In the genomic region with DNA sequence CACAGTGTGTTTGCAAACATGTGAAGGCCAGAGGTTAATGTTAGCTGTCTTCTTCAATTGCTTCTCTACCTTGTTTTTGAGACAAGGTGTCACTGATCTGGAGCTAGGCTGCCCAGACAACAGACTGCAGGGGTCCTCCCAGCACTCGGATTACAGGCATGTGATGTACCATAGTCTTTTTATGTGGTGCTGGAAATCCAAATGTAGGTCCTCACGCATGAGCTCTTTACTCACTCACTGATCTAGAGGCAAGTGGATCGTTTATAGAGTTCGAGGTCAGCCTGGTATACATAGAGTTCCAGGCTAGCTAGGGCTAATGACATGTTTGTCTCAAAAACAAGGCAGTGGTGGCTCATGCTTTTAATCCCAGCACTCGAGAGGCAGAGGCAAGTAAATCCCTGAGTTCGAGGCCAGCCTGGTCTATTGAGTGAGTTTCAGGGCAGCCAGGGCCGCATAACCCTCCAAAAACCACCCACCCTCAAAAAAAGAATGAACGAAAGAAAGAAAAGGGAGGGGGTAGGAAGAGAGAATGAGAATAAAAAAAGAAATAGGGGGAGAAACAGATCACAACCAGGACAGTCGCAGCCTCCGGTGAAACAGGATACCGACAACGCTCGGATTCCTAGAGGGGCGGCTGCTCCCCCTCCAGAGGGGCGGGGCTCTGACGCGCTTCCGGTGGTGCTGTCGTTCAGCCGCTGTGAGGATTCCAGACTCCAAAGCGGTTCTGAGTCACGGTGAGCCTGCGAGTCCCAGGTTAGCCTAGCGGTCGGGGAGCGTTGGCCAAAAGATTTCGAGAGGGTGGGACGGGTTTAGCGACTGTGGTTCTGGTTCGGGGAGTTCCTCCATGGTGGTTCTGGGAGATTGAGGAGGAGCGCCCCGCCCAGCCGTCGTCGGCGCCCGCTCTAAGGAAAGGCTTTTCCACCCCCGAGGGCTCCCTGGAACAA, we compare ENCODE assay signal across 8 mouse cellular contexts. TPM values are rescaled to one million over a fixed set of nuclear protein-coding genes. Genes with fewer than 3 reads are reported as not detected.
DNase-seq lines count a peak whose midpoint lies in the region; ATAC-seq and TF ChIP-seq lines count a peak whose summit lies in the region.

A gene (plus strand): TSS at position 649 of the 944 bp plus-strand sequence.

- TF ChIP-seq CTCF in bone marrow macrophage, adult 2 months (IDR thresholded peaks at IDR 0.05; ENCODE audit: low read depth, low read length) = no peak
- no peak for TF ChIP-seq CTCF in embryonic fibroblast, embryonic 13.5 days (IDR thresholded peaks at IDR 0.05; ENCODE audit: borderline replicate concordance, insufficient read depth, low read length)

- DNase-seq in A20 (ENCODE audit: low read depth, low spot score) = peak; percentile 91
- peak; percentile 92 for DNase-seq in heart, adult 9 months (ENCODE audit: low spot score in 2 of 2)
- peak; percentile 38 to 64 for DNase-seq in monocyte, adult 2 months (ENCODE audit: low read depth in 1 of 2, low spot score in 2 of 2)
- peak; percentile 81 to 86 for DNase-seq in spleen, postnatal 36 days (ENCODE audit: low spot score in 2 of 2)

- peak within 1 kb of the TSS; percentile 66 for H3K9ac ChIP-seq in kidney, embryonic 14.5 days (ENCODE audit: low read depth, low read length)
- H3K9ac ChIP-seq in limb, embryonic 15.5 days = peak within 1 kb of the TSS; percentile 69

- no peaks in the 10 kb centered on the region for H3K9me3 ChIP-seq in kidney, embryonic 14.5 days (ENCODE audit: control insufficient read depth, low read length)
- H3K9me3 ChIP-seq in limb, embryonic 15.5 days = no peaks in the 10 kb centered on the region

- peak; percentile 96 for ATAC-seq in kidney, embryonic 14.5 days (ENCODE audit: low FRiP score, low TSS enrichment)
- peak; percentile 92 for ATAC-seq in limb, embryonic 15.5 days (ENCODE audit: insufficient number of reproducible peaks, low FRiP score, low TSS enrichment, low read depth)

- no peaks in the 10 kb centered on the region for H3K27me3 ChIP-seq in kidney, embryonic 14.5 days (ENCODE audit: control insufficient read depth, insufficient read depth, low read length)
- no peaks in the 10 kb centered on the region for H3K27me3 ChIP-seq in limb, embryonic 15.5 days

- WGBS in kidney, embryonic 14.5 days = 7% methylated on average over 38 of the region's 38 CpGs
- 6% methylated on average over 38 of the region's 38 CpGs for WGBS in limb, embryonic 15.5 days

- H3K27ac ChIP-seq in bone marrow macrophage, adult 2 months (ENCODE audit: insufficient read depth, low read depth, low read length) = peak within 1 kb of the TSS; percentile 77
- peak within 1 kb of the TSS; percentile 85 for H3K27ac ChIP-seq in embryonic fibroblast, embryonic 13.5 days (ENCODE audit: insufficient read depth, low read length)
- H3K27ac ChIP-seq in kidney, embryonic 14.5 days (ENCODE audit: low read depth, low read length) = peak within 1 kb of the TSS; percentile 85
- peak within 1 kb of the TSS; percentile 98 for H3K27ac ChIP-seq in limb, embryonic 15.5 days

- H3K4me3 ChIP-seq in bone marrow macrophage, adult 2 months (ENCODE audit: insufficient read depth, low read length) = peak within 1 kb of the TSS; percentile 79
- H3K4me3 ChIP-seq in embryonic fibroblast, embryonic 13.5 days (ENCODE audit: insufficient read depth, low read length) = peak within 1 kb of the TSS; percentile 85
- H3K4me3 ChIP-seq in kidney, embryonic 14.5 days (ENCODE audit: low read length) = peak within 1 kb of the TSS; percentile 52
- peak within 1 kb of the TSS; percentile 65 for H3K4me3 ChIP-seq in limb, embryonic 15.5 days

- 0 out of 2 replicates have a peak, but pooled peaks have one; percentile 57 for TF ChIP-seq POLR2A in bone marrow macrophage, adult 2 months (IDR thresholded peaks at IDR 0.05; ENCODE audit: borderline replicate concordance, low read depth, low read length)
- peak; percentile 92 for TF ChIP-seq POLR2A in embryonic fibroblast, embryonic 13.5 days (IDR thresholded peaks at IDR 0.05; ENCODE audit: low read depth, low read length)

- peaks cover 6% of the 10 kb centered on the region; the same call in 1 of the 2 replicates for H3K36me3 ChIP-seq in kidney, embryonic 14.5 days (ENCODE audit: control insufficient read depth, insufficient read depth, low read length)
- H3K36me3 ChIP-seq in limb, embryonic 15.5 days = peaks cover 10% of the 10 kb centered on the region

- peak within 1 kb of the TSS; percentile 49 for H3K4me2 ChIP-seq in kidney, embryonic 14.5 days (replicated peaks; ENCODE audit: low read depth, low read length)
- H3K4me2 ChIP-seq in limb, embryonic 15.5 days = peak within 1 kb of the TSS; percentile 53

- H3K4me1 ChIP-seq in bone marrow macrophage, adult 2 months (ENCODE audit: control insufficient read depth, insufficient read depth, low read length) = peaks cover 6% of the 10 kb centered on the region
- no peaks in the 10 kb centered on the region for H3K4me1 ChIP-seq in embryonic fibroblast, embryonic 13.5 days (ENCODE audit: control insufficient read depth, insufficient read depth, low read length)
- peaks cover 4% of the 10 kb centered on the region; the same call in 1 of the 2 replicates for H3K4me1 ChIP-seq in kidney, embryonic 14.5 days (ENCODE audit: control insufficient read depth, insufficient read depth, low read length)
- H3K4me1 ChIP-seq in limb, embryonic 15.5 days = peaks cover 10% of the 10 kb centered on the region

RNA-seq across cellular contexts. Expression of the gene that starts here (rescaled TPM):
- 14.0 and 15.0 TPM in 2 replicates for polyA plus RNA-seq in bone marrow macrophage, adult 2 months (2012; ENCODE audit: insufficient read depth, insufficient read length, missing spikeins)
- 15.0 and 22.2 TPM in 2 replicates for polyA plus RNA-seq in embryonic fibroblast, embryonic 13.5 days (2011; ENCODE audit: insufficient read length, low read depth, missing spikeins)
- 52.6 and 65.1 TPM in 2 replicates for polyA plus RNA-seq in kidney, embryonic 14.5 days (2014; fragmentation: Nextera tagmentation; extraction: Ambion mirVana)
- 52.8 and 56.5 TPM in 2 replicates for polyA plus RNA-seq in limb, embryonic 15.5 days (2015; fragmentation: Nextera tagmentation; extraction: Ambion mirVana)

Comparison
In these comparisons a context has a peak if more than half of its experiments do, and no peak if none do; other contexts are left out.
1. Peak in every context shown above with its lines: DNase-seq, ATAC-seq, H3K4me3 ChIP-seq and H3K27ac ChIP-seq.